Mouse (Mus musculus): ENCODE measurements around the gene Fbxo5. TPM values are rescaled to one million over a fixed set of nuclear protein-coding genes. Genes with fewer than 3 reads are reported as not detected.

The Fbxo5 gene
- polyA plus RNA-seq, 3 experiments from 2014 or later, result 13.7 to 95.2 (median 16.8) TPM

Other genes with a start within 250 kb of the Fbxo5 start
- gene Myct1, start 211.8 kb downstream of the Fbxo5 start, polyA plus RNA-seq (2017; shearing (Covaris generic)), result not detected
- not detected for gene Vip, start 166.4 kb downstream of the Fbxo5 start, polyA plus RNA-seq (2017; shearing (Covaris generic))
- gene Mtrf1l, start 18.3 kb upstream of the Fbxo5 start, polyA plus RNA-seq (2017; shearing (Covaris generic)), result 1 to 10 TPM; 3.6 to 9.8 (median 5.2) TPM
- not detected for gene Rgs17, start 116.8 kb upstream of the Fbxo5 start, polyA plus RNA-seq (2017; shearing (Covaris generic))

Data from inflammation-experienced regulatory T-cells, adult 6 months (primary cell).